Mouse (Mus musculus): ENCODE results near the gene Zfp740. TPM values are rescaled to one million over a fixed set of nuclear protein-coding genes. Genes with fewer than 3 reads are reported as not detected.
A peak's percentile ranks its signal among the peaks of the same experiment; 100 is the strongest.

Zfp740 gene
- total and polyA plus RNA-seq, 3 experiments = 32.1 to 46.1 (median 37.4) TPM

DNA sequence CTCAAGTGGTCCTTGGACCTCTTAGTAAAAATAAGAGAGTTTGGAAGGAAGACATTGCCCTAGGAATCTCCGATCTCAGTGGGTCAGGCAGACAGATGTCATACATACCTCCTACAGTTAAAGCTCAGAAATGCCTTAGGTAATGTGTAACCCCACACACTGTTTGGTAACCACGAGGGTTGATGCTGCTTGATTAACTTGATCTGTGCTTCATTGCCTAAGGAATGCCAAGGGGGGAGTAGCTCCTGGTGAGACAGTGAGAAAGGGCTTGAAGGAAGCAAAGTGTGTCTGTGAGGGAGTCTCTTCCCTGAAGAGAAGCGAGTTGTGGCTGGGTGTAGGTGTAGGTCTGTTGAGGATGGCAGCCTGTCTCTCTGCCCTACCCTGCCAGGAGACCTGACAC, 4.3 kb downstream of the Zfp740 start:
- H3K27ac ChIP-seq (ENCODE audit: insufficient read depth, low read depth) = peak overlapping the region; percentile 53
- TF ChIP-seq ZMIZ1 (IDR thresholded peaks at IDR 0.05; ENCODE audit: low read depth, low read length) (no peak), ZC3H11A (IDR thresholded peaks at IDR 0.05; ENCODE audit: low read depth, low read length) (no peak), KAT2A (IDR thresholded peaks at IDR 0.05; ENCODE audit: insufficient replicate concordance, low read length) (no peak), MXI1 (IDR thresholded peaks at IDR 0.05; ENCODE audit: low read depth, low read length) (no peak), MAFK (IDR thresholded peaks at IDR 0.05; ENCODE audit: insufficient replicate concordance, low read length) (no peak), NRF1 (IDR thresholded peaks at IDR 0.05; ENCODE audit: low read depth, low read length) (no peak), POLR2AphosphoS2 (IDR thresholded peaks at IDR 0.05; ENCODE audit: low read depth, low read length) (no peak), MAZ (IDR thresholded peaks at IDR 0.05; ENCODE audit: low read depth, low read length) (no peak), MAX (IDR thresholded peaks at IDR 0.05; ENCODE audit: low read length) (no peak), USF2 (conservative IDR thresholded peaks at IDR 0.05; ENCODE audit: low read depth, low read length) (no peak), IRF4 (IDR thresholded peaks at IDR 0.05; ENCODE audit: low read depth, low read length) (no peak), ELF1 (IDR thresholded peaks at IDR 0.05; ENCODE audit: low read depth, low read length) (no peak), EP300 (IDR thresholded peaks at IDR 0.05; ENCODE audit: low read length) (no peak), CTCF (conservative IDR thresholded peaks at IDR 0.05 in 1 of 2, IDR thresholded peaks at IDR 0.05 in 1 of 2; ENCODE audit: low read depth in 2 of 2, low read length in 2 of 2) (no peak), POLR2A (IDR thresholded peaks at IDR 0.05; ENCODE audit: low read depth, low read length) (no peak)
- dilution Hi-C loops (cut with MboI; ENCODE audit: extremely low pct_ligation_motif_present, extremely low pct_unique_long_range_greater_than_20kb, low sequenced_read_pairs) = no loop called here
- H3K4me1 ChIP-seq (ENCODE audit: control insufficient read depth in 1 of 2, insufficient read depth in 2 of 2) = peaks cover 22 to 65% of the 10 kb centered on the region in 2 experiments
- no peak overlapping the region for H3K9ac ChIP-seq (ENCODE audit: insufficient read depth, low read depth)
- in situ Hi-C loops (cut with MboI; ENCODE audit: low pct_ligation_motif_present, low pct_unique_long_range_greater_than_20kb, low sequenced_read_pairs) = no loop called here
- H3K9me3 ChIP-seq (replicated peaks; ENCODE audit: low read length) = no peaks in the 10 kb centered on the region
- H3K27me3 ChIP-seq (replicated peaks) = no peaks in the 10 kb centered on the region
- H3K4me3 ChIP-seq (replicated peaks in 1 of 3; ENCODE audit: low read depth in 2 of 3, low read length in 2 of 3, poor library complexity in 1 of 3) = peak overlapping the region in 1 of 3 experiments; percentile 8
- H3K4me2 ChIP-seq (ENCODE audit: insufficient read depth, low read depth, poor library complexity, severe bottlenecking) = peak overlapping the region; percentile 60; the same call in 1 of the 2 replicates
- no peak for DNase-seq (ENCODE audit: extremely low read depth)
- H3K36me3 ChIP-seq (replicated peaks in 1 of 2; ENCODE audit: control insufficient read depth in 1 of 2, insufficient read depth in 1 of 2, low read length in 1 of 2) = peaks cover 46 to 63% of the 10 kb centered on the region in 2 experiments
- H3K79me2 ChIP-seq (replicated peaks; ENCODE audit: control insufficient read depth, extremely low read depth, insufficient read depth, poor library complexity, severe bottlenecking) = 0 out of 2 replicates have a peak, but pooled peaks cover 4% of the 10 kb centered on the region

DNA sequence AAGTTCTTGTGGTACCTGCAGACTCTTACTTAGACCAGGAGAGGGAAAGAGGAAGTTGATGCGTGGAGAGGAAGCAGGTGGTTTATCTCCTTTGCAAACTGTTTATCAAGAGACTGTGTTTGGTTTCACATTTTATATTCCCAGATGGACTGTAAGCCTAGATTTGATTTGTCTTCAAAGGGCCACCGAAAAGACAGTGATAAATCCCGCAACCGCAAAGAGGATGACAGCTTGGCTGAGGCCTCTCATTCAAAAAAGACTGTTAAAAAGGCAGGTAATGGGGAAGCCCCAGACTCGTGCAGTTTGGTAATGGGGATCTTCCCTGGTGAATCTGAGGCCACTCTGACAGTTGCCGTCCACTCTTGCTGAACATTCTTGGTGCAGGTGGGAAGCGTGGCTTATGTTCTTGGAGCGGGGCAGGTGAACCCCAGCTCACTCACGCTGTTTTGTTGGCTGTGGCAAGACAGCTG, 5.1 kb downstream of the Zfp740 start:
- Histone ChIP-seq H3K9me3 (replicated peaks; ENCODE audit: low read length) (no peaks in the 10 kb centered on the region), H3K4me1 (ENCODE audit: control insufficient read depth in 1 of 2, insufficient read depth in 2 of 2) (peaks cover 22 to 61% of the 10 kb centered on the region in 2 experiments), H3K4me2 (ENCODE audit: insufficient read depth, low read depth, poor library complexity, severe bottlenecking) (peak overlapping the region; percentile 60), H3K4me3 (replicated peaks in 1 of 3; ENCODE audit: low read depth in 2 of 3, low read length in 2 of 3, poor library complexity in 1 of 3) (peak overlapping the region in 1 of 3 experiments; percentile 2), H3K36me3 (replicated peaks in 1 of 2; ENCODE audit: control insufficient read depth in 1 of 2, insufficient read depth in 1 of 2, low read length in 1 of 2) (peaks cover 54 to 71% of the 10 kb centered on the region in 2 experiments), H3K79me2 (replicated peaks; ENCODE audit: control insufficient read depth, extremely low read depth, insufficient read depth, poor library complexity, severe bottlenecking) (0 out of 2 replicates have a peak, but pooled peaks cover 4% of the 10 kb centered on the region), H3K27me3 (replicated peaks) (no peaks in the 10 kb centered on the region), H3K9ac (ENCODE audit: insufficient read depth, low read depth) (no peak overlapping the region), H3K27ac (ENCODE audit: insufficient read depth, low read depth) (peak overlapping the region; percentile 53; the same call in 1 of the 2 replicates)
- DNase-seq (ENCODE audit: extremely low read depth) = peak; percentile 78
- dilution Hi-C loops (cut with MboI; ENCODE audit: extremely low pct_ligation_motif_present, extremely low pct_unique_long_range_greater_than_20kb, low sequenced_read_pairs) (no loop called here), in situ Hi-C loops (cut with MboI; ENCODE audit: low pct_ligation_motif_present, low pct_unique_long_range_greater_than_20kb, low sequenced_read_pairs) (no loop called here)
- TF ChIP-seq ZMIZ1 (IDR thresholded peaks at IDR 0.05; ENCODE audit: low read depth, low read length) (no peak), TBP (conservative IDR thresholded peaks at IDR 0.05; ENCODE audit: low read depth, low read length) (peak; percentile 67; the same call in 1 of the 2 replicates), MAX (IDR thresholded peaks at IDR 0.05; ENCODE audit: low read length) (peak; percentile 69), CTCF (conservative IDR thresholded peaks at IDR 0.05 in 1 of 2, IDR thresholded peaks at IDR 0.05 in 1 of 2; ENCODE audit: low read depth in 2 of 2, low read length in 2 of 2) (no peak), POLR2AphosphoS2 (IDR thresholded peaks at IDR 0.05; ENCODE audit: low read depth, low read length) (no peak), CHD2 (IDR thresholded peaks at IDR 0.05; ENCODE audit: low read length) (peak; percentile 59; the same call in 1 of the 2 replicates), MAFK (IDR thresholded peaks at IDR 0.05; ENCODE audit: insufficient replicate concordance, low read length) (0 out of 2 replicates have a peak, but pooled peaks have one; percentile 52), POLR2A (IDR thresholded peaks at IDR 0.05; ENCODE audit: low read depth, low read length) (no peak), MAZ (IDR thresholded peaks at IDR 0.05; ENCODE audit: low read depth, low read length) (0 out of 2 replicates have a peak, but pooled peaks have one; percentile 65), EP300 (IDR thresholded peaks at IDR 0.05; ENCODE audit: low read length) (peak; percentile 88), NELFE (IDR thresholded peaks at IDR 0.05; ENCODE audit: low read depth, low read length) (no peak), ZC3H11A (IDR thresholded peaks at IDR 0.05; ENCODE audit: low read depth, low read length) (no peak), KAT2A (IDR thresholded peaks at IDR 0.05; ENCODE audit: insufficient replicate concordance, low read length) (no peak), JUN (IDR thresholded peaks at IDR 0.05; ENCODE audit: insufficient read depth, low read depth, low read length) (no peak), HCFC1 (IDR thresholded peaks at IDR 0.05; ENCODE audit: low read depth, low read length) (0 out of 2 replicates have a peak, but pooled peaks have one; percentile 22), NRF1 (IDR thresholded peaks at IDR 0.05; ENCODE audit: low read depth, low read length) (no peak), BHLHE40 (IDR thresholded peaks at IDR 0.05; ENCODE audit: low read depth, low read length) (peak; percentile 98), UBTF (IDR thresholded peaks at IDR 0.05; ENCODE audit: low read depth, low read length) (peak; percentile 81; the same call in 1 of the 2 replicates), ZNF384 (IDR thresholded peaks at IDR 0.05; ENCODE audit: low read depth, low read length) (no peak), GABPA (IDR thresholded peaks at IDR 0.05; ENCODE audit: insufficient replicate concordance, low read depth, low read length) (no peak), E2F4 (IDR thresholded peaks at IDR 0.05; ENCODE audit: insufficient replicate concordance, low read depth, low read length) (no peak), JUND (conservative IDR thresholded peaks at IDR 0.05; ENCODE audit: low read depth, low read length) (peak; percentile 44), ETS1 (conservative IDR thresholded peaks at IDR 0.05; ENCODE audit: low read depth, low read length) (peak; percentile 89), SMC3 (IDR thresholded peaks at IDR 0.05; ENCODE audit: low read depth, low read length) (no peak), TCF12 (IDR thresholded peaks at IDR 0.05; ENCODE audit: low read depth, low read length) (peak; percentile 77), RAD21 (IDR thresholded peaks at IDR 0.05; ENCODE audit: low read depth, low read length) (no peak)

All from CH12.LX (cell line).